Mouse (Mus musculus) central nervous system, embryonic 14 days (tissue): ENCODE data around the gene Cbr2. TPM values are rescaled to one million over a fixed set of nuclear protein-coding genes. Genes with fewer than 3 reads are reported as not detected.

Source experiments
- polyA plus RNA-seq: library from polyadenylated mRNA; depleted of rRNA; stranded (reverse); fragments of >200 nt; gene quantifications from 2 replicates; pipeline ENCODE4 v1.2.3, GENCODE M21; 2012; rRNA removed

Cbr2 gene
- polyA plus RNA-seq: 0.57 and 5.7 TPM in 2 replicates

GRCm38 (mm10) chr11:120731858-120732680, at the start of gene Cbr2:
TSS of gene Cbr2 (minus strand) at chr11:120732114.

DNA sequence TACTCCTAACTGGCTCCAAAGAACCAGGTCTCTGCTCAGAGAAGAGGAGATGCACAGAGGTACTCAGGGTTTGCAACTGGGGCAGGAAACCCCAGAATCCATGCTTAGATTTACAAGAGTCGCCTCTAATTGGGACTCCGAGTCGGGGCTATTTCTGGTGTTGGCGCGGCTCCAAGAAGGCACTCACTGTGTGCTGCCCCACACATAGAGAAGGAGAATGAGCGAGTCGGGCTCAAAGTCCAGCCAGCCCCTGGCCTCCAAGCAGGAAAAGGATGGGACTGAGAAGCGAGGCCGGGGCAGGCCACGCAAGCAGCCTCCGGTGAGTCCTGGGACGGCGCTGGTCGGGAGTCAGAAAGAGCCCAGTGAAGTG, 30.7 kb upstream of the Cbr2 start, which contains the start of gene Hmga1b:
Gene Hmga1b (plus strand): TSS at position 123 of the 370 bp plus-strand sequence.

DNA sequence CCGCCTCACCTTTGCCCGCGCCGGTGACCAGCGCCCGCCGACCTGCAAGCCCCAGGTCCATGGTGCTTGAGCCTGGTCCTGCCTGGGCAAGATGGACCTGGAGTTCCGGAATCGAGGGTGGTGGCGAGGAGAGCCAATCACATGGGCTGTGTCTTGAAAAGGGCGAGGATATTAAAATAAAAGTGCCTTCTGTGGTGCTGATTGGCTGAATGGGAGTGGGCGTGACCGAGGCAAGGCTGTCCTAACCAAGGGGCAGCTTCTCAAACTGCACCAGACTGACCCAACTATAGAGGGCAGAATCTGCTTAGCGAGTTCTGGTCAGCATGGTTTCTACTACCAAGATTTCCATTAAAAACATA, 4.8 kb downstream of the Cbr2 start, which contains the start of gene Dcxr:
Gene Dcxr (minus strand): TSS at position 113 of the 359 bp plus-strand sequence.

DNA sequence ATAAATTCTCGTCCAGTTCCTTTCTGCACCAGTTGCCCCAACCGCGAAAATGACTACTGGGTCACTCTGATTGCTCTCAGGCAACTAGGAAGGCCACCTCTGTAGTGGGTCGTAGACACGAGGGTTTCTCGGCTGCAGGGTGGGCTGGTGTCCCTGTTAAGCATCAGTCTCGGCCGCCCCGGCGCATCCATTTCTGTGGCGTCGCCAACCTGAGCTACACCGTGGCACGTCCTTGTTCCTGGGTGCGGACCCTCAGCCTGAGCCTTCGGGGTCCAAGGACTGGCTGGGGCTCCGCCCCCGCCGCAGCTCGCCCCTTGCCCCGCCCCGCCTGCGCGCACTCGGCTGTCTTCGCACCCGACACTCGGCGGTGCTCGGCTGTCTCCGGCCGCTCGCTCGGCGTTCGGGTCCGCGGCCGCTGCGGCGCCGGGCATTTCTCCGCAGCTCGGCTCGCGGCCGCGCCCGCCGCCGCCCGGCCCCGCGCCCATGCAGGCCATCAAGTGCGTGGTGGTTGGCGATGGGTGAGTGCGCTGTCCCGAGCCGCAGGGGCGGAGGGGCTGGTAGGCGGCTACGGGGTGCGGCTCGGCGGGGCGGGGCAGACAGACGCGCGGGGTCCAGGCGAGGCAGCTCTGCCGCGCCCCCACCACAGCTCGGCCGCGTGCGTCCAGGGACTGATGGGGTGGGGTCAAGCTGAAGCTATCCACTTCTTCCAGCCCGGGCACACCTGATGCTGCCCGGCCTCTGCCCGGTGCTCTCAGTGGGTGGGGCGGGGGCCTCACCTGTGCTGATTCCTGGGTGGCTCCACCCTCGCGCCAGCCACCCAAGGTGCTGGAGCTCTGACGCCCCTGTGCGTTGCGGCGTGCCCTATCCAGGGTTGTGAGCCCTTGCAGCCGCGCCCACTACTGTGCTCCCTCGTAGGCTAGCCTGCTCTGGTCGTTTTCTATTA, 10.5 kb downstream of the Cbr2 start, which contains the start of gene Rac3:
Gene Rac3 (plus strand): TSS at position 347 of the 943 bp plus-strand sequence.

GRCm38 (mm10) chr11:120713580-120714518, 18.1 kb downstream of the Cbr2 start, which contains the start of the genes Cenpx and Lrrc45:
TSS of gene Cenpx (minus strand) at chr11:120713738.
TSS of gene Lrrc45 (plus strand) at chr11:120713925.

Other genes with a start within 250 kb of the Cbr2 start
- 101 and 106 TPM in 2 replicates for gene Mrpl12, start 247.5 kb downstream of the Cbr2 start, polyA plus RNA-seq
- 42.9 and 47.1 TPM in 2 replicates for gene Slc25a10, start 240.3 kb downstream of the Cbr2 start, polyA plus RNA-seq
- 0.25 and 1.1 TPM in 2 replicates for gene Gcgr, start 201.4 kb downstream of the Cbr2 start, polyA plus RNA-seq
- 208 and 216 TPM in 2 replicates for gene Mcrip1, start 182.4 kb downstream of the Cbr2 start, polyA plus RNA-seq
- gene Ppp1r27, start 181.0 kb downstream of the Cbr2 start, polyA plus RNA-seq: 0.59 TPM in 1 of 2 replicates, not detected in the other
- 209 and 309 TPM in 2 replicates for gene P4hb, start 158.9 kb downstream of the Cbr2 start, polyA plus RNA-seq
- 455 and 517 TPM in 2 replicates for gene Arhgdia, start 150.5 kb downstream of the Cbr2 start, polyA plus RNA-seq
- gene Alyref, start 133.7 kb downstream of the Cbr2 start, polyA plus RNA-seq: 136 and 151 TPM in 2 replicates
- gene Anapc11, start 133.7 kb downstream of the Cbr2 start, polyA plus RNA-seq: 168 and 170 TPM in 2 replicates
- gene Npb, start 123.6 kb downstream of the Cbr2 start, polyA plus RNA-seq: 0.73 and 1.2 TPM in 2 replicates
- 272 and 279 TPM in 2 replicates for gene Pcyt2, start 114.2 kb downstream of the Cbr2 start, polyA plus RNA-seq
- gene Sirt7, start 106.9 kb downstream of the Cbr2 start, polyA plus RNA-seq: 74.5 and 74.8 TPM in 2 replicates
- gene Mafg, start 98.5 kb downstream of the Cbr2 start, polyA plus RNA-seq: 52.3 and 57.4 TPM in 2 replicates
- gene Pycr1, start 88.3 kb downstream of the Cbr2 start, polyA plus RNA-seq: 22.8 and 29.0 TPM in 2 replicates
- gene Myadml2, start 84.0 kb downstream of the Cbr2 start, polyA plus RNA-seq: 0.11 and 0.58 TPM in 2 replicates
- gene Notum, start 70.9 kb downstream of the Cbr2 start, polyA plus RNA-seq: 1.9 and 3.2 TPM in 2 replicates
- gene Aspscr1, start 59.1 kb downstream of the Cbr2 start, polyA plus RNA-seq: 88.0 and 94.4 TPM in 2 replicates
- gene Cenpx, start 18.4 kb downstream of the Cbr2 start, polyA plus RNA-seq: 71.4 and 77.3 TPM in 2 replicates
- 125 and 127 TPM in 2 replicates for gene Lrrc45, start 18.2 kb downstream of the Cbr2 start, polyA plus RNA-seq
- gene Rac3, start 10.6 kb downstream of the Cbr2 start, polyA plus RNA-seq: 346 and 390 TPM in 2 replicates
- 11.1 and 11.3 TPM in 2 replicates for gene Dcxr, start 4.8 kb downstream of the Cbr2 start, polyA plus RNA-seq
- 1.6 and 1.7 TPM in 2 replicates for gene Hmga1b, start 30.7 kb upstream of the Cbr2 start, polyA plus RNA-seq
- gene Rfng, start 52.1 kb upstream of the Cbr2 start, polyA plus RNA-seq: 103 and 114 TPM in 2 replicates
- gene Gps1, start 52.2 kb upstream of the Cbr2 start, polyA plus RNA-seq: 278 and 290 TPM in 2 replicates
- 48.0 and 49.8 TPM in 2 replicates for gene Dus1l, start 64.3 kb upstream of the Cbr2 start, polyA plus RNA-seq
- gene Fasn, start 92.4 kb upstream of the Cbr2 start, polyA plus RNA-seq: 238 and 256 TPM in 2 replicates
- 7.8 and 8.2 TPM in 2 replicates for gene Ccdc57, start 200.8 kb upstream of the Cbr2 start, polyA plus RNA-seq
- 12.3 and 15.4 TPM in 2 replicates for gene Slc16a3, start 216.4 kb upstream of the Cbr2 start, polyA plus RNA-seq